Mouse (Mus musculus): Measurements from ENCODE around the gene Cpn2. TPM values are rescaled to one million over a fixed set of nuclear protein-coding genes. Genes with fewer than 3 reads are reported as not detected.

The Cpn2 gene
- total and polyA plus RNA-seq, 3 experiments = not detected

GRCm38 (mm10) chr16:30234077-30234476 lies 33.2 kb downstream of the Cpn2 start (continued):
- TF ChIP-seq MXI1 (IDR thresholded peaks at IDR 0.05; ENCODE audit: low read depth, low read length) = no peak
- TF ChIP-seq ZKSCAN1 (IDR thresholded peaks at IDR 0.05; ENCODE audit: borderline replicate concordance, low read depth, low read length) = no peak
- TF ChIP-seq SMC3 (IDR thresholded peaks at IDR 0.05; ENCODE audit: low read depth, low read length) = no peak
- no peak for TF ChIP-seq NELFE (IDR thresholded peaks at IDR 0.05; ENCODE audit: low read depth, low read length)
- TF ChIP-seq JUN (IDR thresholded peaks at IDR 0.05; ENCODE audit: insufficient read depth, low read depth, low read length) = no peak
- TF ChIP-seq SIN3A (IDR thresholded peaks at IDR 0.05; ENCODE audit: low read length) = no peak
- TF ChIP-seq POLR2AphosphoS2 (IDR thresholded peaks at IDR 0.05; ENCODE audit: low read depth, low read length) = no peak
- no peak; the same call in 1 of the 2 replicates for TF ChIP-seq CHD2 (IDR thresholded peaks at IDR 0.05; ENCODE audit: low read length)
- no peak for TF ChIP-seq TBP (conservative IDR thresholded peaks at IDR 0.05; ENCODE audit: low read depth, low read length)
- peak; percentile 75 for TF ChIP-seq ELF1 (IDR thresholded peaks at IDR 0.05; ENCODE audit: low read depth, low read length)
- TF ChIP-seq MEF2A (IDR thresholded peaks at IDR 0.05; ENCODE audit: borderline replicate concordance, low read depth, low read length) = 0 out of 2 replicates have a peak, but pooled peaks have one; percentile 32
- TF ChIP-seq USF2 (conservative IDR thresholded peaks at IDR 0.05; ENCODE audit: low read depth, low read length) = no peak
- TF ChIP-seq BHLHE40 (IDR thresholded peaks at IDR 0.05; ENCODE audit: low read depth, low read length) = peak; percentile 44; the same call in 1 of the 2 replicates
- TF ChIP-seq HCFC1 (IDR thresholded peaks at IDR 0.05; ENCODE audit: low read depth, low read length) = no peak

GRCm38 (mm10) chr16:30231882-30232604 lies 35.3 kb downstream of the Cpn2 start:
- Histone ChIP-seq H3K4me3 (replicated peaks in 1 of 3; ENCODE audit: low read depth in 2 of 3, low read length in 2 of 3, poor library complexity in 1 of 3) (no peak overlapping the region), H3K9ac (ENCODE audit: insufficient read depth, low read depth) (no peak overlapping the region), H3K27me3 (replicated peaks) (peaks cover 24% of the 10 kb centered on the region), H3K79me2 (replicated peaks; ENCODE audit: control insufficient read depth, extremely low read depth, insufficient read depth, poor library complexity, severe bottlenecking) (no peaks in the 10 kb centered on the region), H3K27ac (ENCODE audit: insufficient read depth, low read depth) (no peak overlapping the region), H3K4me2 (ENCODE audit: insufficient read depth, low read depth, poor library complexity, severe bottlenecking) (no peak overlapping the region), H3K4me1 (ENCODE audit: control insufficient read depth in 1 of 2, insufficient read depth in 2 of 2) (peaks cover 19 to 54% of the 10 kb centered on the region in 2 experiments), H3K9me3 (replicated peaks; ENCODE audit: low read length) (peaks cover 2% of the 10 kb centered on the region), H3K36me3 (replicated peaks in 1 of 2; ENCODE audit: control insufficient read depth in 1 of 2, insufficient read depth in 1 of 2, low read length in 1 of 2) (no peaks in the 10 kb centered on the region)
- TF ChIP-seq MAFK (IDR thresholded peaks at IDR 0.05; ENCODE audit: insufficient replicate concordance, low read length) = no peak
- TF ChIP-seq ETS1 (conservative IDR thresholded peaks at IDR 0.05; ENCODE audit: low read depth, low read length) = no peak
- TF ChIP-seq UBTF (IDR thresholded peaks at IDR 0.05; ENCODE audit: low read depth, low read length) = no peak
- TF ChIP-seq IRF4 (IDR thresholded peaks at IDR 0.05; ENCODE audit: low read depth, low read length) = no peak
- TF ChIP-seq ELF1 (IDR thresholded peaks at IDR 0.05; ENCODE audit: low read depth, low read length) = no peak
- no peak for TF ChIP-seq JUN (IDR thresholded peaks at IDR 0.05; ENCODE audit: insufficient read depth, low read depth, low read length)
- no peak for TF ChIP-seq POLR2AphosphoS2 (IDR thresholded peaks at IDR 0.05; ENCODE audit: low read depth, low read length)
- TF ChIP-seq CHD2 (IDR thresholded peaks at IDR 0.05; ENCODE audit: low read length) = no peak
- no peak for TF ChIP-seq KAT2A (IDR thresholded peaks at IDR 0.05; ENCODE audit: insufficient replicate concordance, low read length)
- TF ChIP-seq USF1 (IDR thresholded peaks at IDR 0.05; ENCODE audit: low read depth, low read length) = no peak
- no peak for TF ChIP-seq ZMIZ1 (IDR thresholded peaks at IDR 0.05; ENCODE audit: low read depth, low read length)
- no peak for TF ChIP-seq E2F4 (IDR thresholded peaks at IDR 0.05; ENCODE audit: insufficient replicate concordance, low read depth, low read length)
- no peak for TF ChIP-seq MAZ (IDR thresholded peaks at IDR 0.05; ENCODE audit: low read depth, low read length)
- TF ChIP-seq CHD1 (IDR thresholded peaks at IDR 0.05; ENCODE audit: low read depth, low read length) = no peak
- TF ChIP-seq RCOR1 (conservative IDR thresholded peaks at IDR 0.05; ENCODE audit: low read depth, low read length) = no peak
- TF ChIP-seq SIN3A (IDR thresholded peaks at IDR 0.05; ENCODE audit: low read length) = no peak
- no peak for TF ChIP-seq MYC (IDR thresholded peaks at IDR 0.05; ENCODE audit: low read depth, low read length)
- TF ChIP-seq USF2 (conservative IDR thresholded peaks at IDR 0.05; ENCODE audit: low read depth, low read length) = no peak
- DNase-seq (ENCODE audit: extremely low read depth) = no peak
- in situ Hi-C loops (cut with MboI; ENCODE audit: low pct_ligation_motif_present, low pct_unique_long_range_greater_than_20kb, low sequenced_read_pairs) = no loop called here
- dilution Hi-C loops (cut with MboI; ENCODE audit: extremely low pct_ligation_motif_present, extremely low pct_unique_long_range_greater_than_20kb, low sequenced_read_pairs) = no loop called here
